Mouse (Mus musculus) cerebellum, adult 2 months (tissue): Measurements from ENCODE around the gene Ptprcap.

ENCODE experiments used
- CTCF ChIP-seq: fragments of 200-500 bp; IDR thresholded peaks from 2 replicates; pipeline ENCODE4 v1.5.1; 2011; ENCODE audit warnings: low read depth, mild to moderate bottlenecking, control low read depth, low read length, moderate library complexity, borderline replicate concordance; ENCODE audit not compliant: insufficient read depth
- POLR2A ChIP-seq: fragments of 200-500 bp; IDR thresholded peaks from 2 replicates; pipeline ENCODE4 v1.6.1; 2011; ENCODE audit warnings: low read length, control low read depth, borderline replicate concordance; ENCODE audit not compliant: insufficient read depth

GRCm38 (mm10) chr19:4136463-4136862 is 16.9 kb upstream of the Ptprcap start:
- no peak for TF ChIP-seq POLR2A
- no peak for TF ChIP-seq CTCF
